Comparison of ENCODE assay signal across 7 mouse cellular contexts in the genomic region with DNA sequence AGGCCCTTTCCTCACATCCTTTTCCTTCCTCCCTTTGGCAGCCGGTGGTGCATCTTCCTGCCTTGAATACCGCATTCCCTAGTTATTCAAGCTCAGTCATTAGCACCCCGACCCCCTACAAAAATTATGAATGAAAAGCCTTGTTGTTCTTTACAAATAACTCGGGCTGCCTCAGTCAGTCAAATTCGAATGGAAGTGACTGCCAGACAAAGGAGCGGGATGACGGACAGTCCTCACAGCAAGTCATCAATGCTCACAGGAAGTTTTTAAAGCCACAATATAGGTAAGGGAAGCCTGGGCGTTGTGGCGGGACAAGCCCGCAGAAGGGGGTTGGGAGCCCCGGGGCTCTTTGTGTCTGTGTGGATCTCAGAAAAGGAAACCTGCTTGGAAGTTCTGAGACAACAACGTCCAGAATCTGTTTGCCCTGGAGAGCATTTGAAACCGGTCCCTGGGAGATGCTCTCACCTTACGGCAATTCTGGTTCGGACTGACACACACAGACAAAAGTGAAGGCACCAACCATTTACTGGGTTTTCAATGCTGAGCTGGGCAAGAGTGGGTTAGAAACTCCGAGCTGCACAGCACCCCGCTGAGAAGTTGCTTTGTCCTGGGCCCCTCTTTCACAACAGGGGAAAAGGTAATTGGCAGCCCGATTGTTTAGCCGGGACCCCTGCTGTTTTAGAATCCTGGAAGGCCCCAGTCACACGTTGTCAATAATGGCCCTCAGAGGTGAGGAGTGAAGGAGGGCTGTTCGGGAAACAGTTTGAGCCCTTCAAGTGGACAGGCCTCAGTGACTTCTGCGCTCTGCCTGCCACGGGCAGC. TPM values are rescaled to one million over a fixed set of nuclear protein-coding genes. Genes with fewer than 3 reads are reported as not detected.
DNase-seq lines count a peak whose midpoint lies in the region; ATAC-seq lines count a peak whose summit lies in the region.

No protein-coding gene starts in this region.

- peak overlapping the region; percentile 82 for H3K27ac ChIP-seq in embryonic facial prominence, embryonic 10.5 days (replicated peaks)
- H3K27ac ChIP-seq in hindbrain, embryonic 12.5 days, result peak overlapping the region; percentile 62

- H3K27me3 ChIP-seq in embryonic facial prominence, embryonic 10.5 days (replicated peaks; ENCODE audit: low read depth, poor library complexity, severe bottlenecking), result peaks cover 7% of the 10 kb centered on the region; the same call in 1 of the 2 replicates
- H3K27me3 ChIP-seq in hindbrain, embryonic 12.5 days, result no peaks in the 10 kb centered on the region

- no peaks in the 10 kb centered on the region for H3K9me3 ChIP-seq in embryonic facial prominence, embryonic 10.5 days
- H3K9me3 ChIP-seq in hindbrain, embryonic 12.5 days (replicated peaks), result no peaks in the 10 kb centered on the region

- peak; percentile 99 for DNase-seq in ZHBTc4 (ENCODE audit: low read depth, low spot score)
- DNase-seq in embryonic facial prominence, embryonic 10.5 days (ENCODE audit: low spot score), result peak; percentile 72
- DNase-seq in layer of hippocampus, adult 9-11 months, result no peak
- no peak for DNase-seq in thymus, postnatal 25 days
- no peak for DNase-seq in adrenal gland, adult 8-10 months

- H3K9ac ChIP-seq in hindbrain, embryonic 12.5 days, result peak overlapping the region; percentile 38

- 3% methylated on average over 23 of the region's 23 CpGs for WGBS in embryonic facial prominence, embryonic 10.5 days
- WGBS in hindbrain, embryonic 12.5 days, result 1% methylated on average over 23 of the region's 23 CpGs

- no peaks in the 10 kb centered on the region for H3K36me3 ChIP-seq in embryonic facial prominence, embryonic 10.5 days (replicated peaks)
- no peaks in the 10 kb centered on the region for H3K36me3 ChIP-seq in hindbrain, embryonic 12.5 days

- peak overlapping the region; percentile 44 for H3K4me3 ChIP-seq in embryonic facial prominence, embryonic 10.5 days
- H3K4me3 ChIP-seq in hindbrain, embryonic 12.5 days, result peak overlapping the region; percentile 13; the same call in 1 of the 2 replicates

- H3K4me2 ChIP-seq in hindbrain, embryonic 12.5 days (replicated peaks), result peak overlapping the region; percentile 48

- peaks cover 36% of the 10 kb centered on the region for H3K4me1 ChIP-seq in embryonic facial prominence, embryonic 10.5 days
- peaks cover 20% of the 10 kb centered on the region for H3K4me1 ChIP-seq in hindbrain, embryonic 12.5 days

- peak; percentile 70 for ATAC-seq in hindbrain, embryonic 12.5 days (ENCODE audit: low FRiP score)
- ATAC-seq in megakaryocyte, adult 5-6 weeks (ENCODE audit: poor library complexity, severe bottlenecking), result peak; percentile 11; the same call in 1 of the 2 replicates

RNA-seq across cellular contexts. Expression of a gene that starts 24.0 kb away (rescaled TPM):
- 40.0 and 41.8 TPM in 2 replicates for polyA plus RNA-seq in embryonic facial prominence, embryonic 10.5 days (2016; fragmentation: Nextera tagmentation; extraction: Ambion mirVana)
- polyA plus RNA-seq in hindbrain, embryonic 12.5 days (2016; fragmentation: Nextera tagmentation; extraction: Ambion mirVana), result 35.6 and 46.7 TPM in 2 replicates
- total RNA-seq in megakaryocyte, adult 5-6 weeks (2015), result 3.5 and 5.3 TPM in 2 replicates
- total RNA-seq in megakaryocyte, adult 5-6 weeks (2017), result 3.4 and 3.5 TPM in 2 replicates
- total RNA-seq in adrenal gland, adult 8-10 months (2022), result 10 to 100 TPM; 24.5 to 35.3 (median 33.9) TPM

Comparison
In these comparisons a context has a peak if more than half of its experiments do, and no peak if none do; other contexts are left out.
1. DNase-seq: peak in ZHBTc4 (single experiment) and embryonic facial prominence, embryonic 10.5 days (single experiment); none in layer of hippocampus, adult 9-11 months (single experiment), thymus, postnatal 25 days (single experiment) and adrenal gland, adult 8-10 months (single experiment).
2. RNA of a gene that starts 24.0 kb away (total RNA-seq): 24.5 to 35.3 TPM in adrenal gland, adult 8-10 months; 3.4 to 5.3 TPM in megakaryocyte, adult 5-6 weeks; every median in the first group is over 4 times any median in the second.